Mouse (Mus musculus): Measurements from ENCODE around the gene Kremen1. TPM values are rescaled to one million over a fixed set of nuclear protein-coding genes. Genes with fewer than 3 reads are reported as not detected.
A peak's percentile ranks its signal among the peaks of the same experiment; 100 is the strongest.

The Kremen1 gene
- polyA plus RNA-seq, 1 experiment from 2014 or later: 26.7 TPM

GRCm38 (mm10) chr11:5272066-5272360, 10.7 kb upstream of the Kremen1 start:
- Histone ChIP-seq H3K4me3 (ENCODE audit: low read depth, low read length) (no peak overlapping the region), H3K4me2 (ENCODE audit: low read depth, low read length) (no peak overlapping the region), H3K9me3 (ENCODE audit: control insufficient read depth, low read length) (no peaks in the 10 kb centered on the region), H3K27me3 (replicated peaks; ENCODE audit: control insufficient read depth, insufficient read depth, low read length) (no peaks in the 10 kb centered on the region), H3K9ac (ENCODE audit: low read depth, low read length) (no peak overlapping the region), H3K4me1 (ENCODE audit: control insufficient read depth, insufficient read depth, low read length) (peaks cover 12% of the 10 kb centered on the region), H3K36me3 (ENCODE audit: control insufficient read depth, insufficient read depth, low read length) (no peaks in the 10 kb centered on the region), H3K27ac (replicated peaks; ENCODE audit: low read depth, low read length) (0 out of 2 replicates have a peak overlapping the region, but pooled peaks have one; percentile 12)
- WGBS: 47% methylated on average over 4 of the region's 4 CpGs
- ATAC-seq (ENCODE audit: low read depth) (no peak), DNase-seq (ENCODE audit: low spot score) (no peak)

- Histone ChIP-seq H3K27ac (replicated peaks; ENCODE audit: low read depth, low read length) (peak overlapping the region; percentile 12), H3K4me1 (ENCODE audit: control insufficient read depth, insufficient read depth, low read length) (peaks cover 12% of the 10 kb centered on the region), H3K9ac (ENCODE audit: low read depth, low read length) (no peak overlapping the region), H3K4me3 (ENCODE audit: low read depth, low read length) (no peak overlapping the region), H3K36me3 (ENCODE audit: control insufficient read depth, insufficient read depth, low read length) (no peaks in the 10 kb centered on the region), H3K9me3 (ENCODE audit: control insufficient read depth, low read length) (no peaks in the 10 kb centered on the region), H3K4me2 (ENCODE audit: low read depth, low read length) (no peak overlapping the region), H3K27me3 (replicated peaks; ENCODE audit: control insufficient read depth, insufficient read depth, low read length) (no peaks in the 10 kb centered on the region)
- WGBS: 23% methylated on average over 9 of the region's 9 CpGs
- ATAC-seq (ENCODE audit: low read depth) (peak; percentile 53; the same call in 1 of the 2 replicates), DNase-seq (ENCODE audit: low spot score) (peak; percentile 74)
These were observed 10.1 kb upstream of the Kremen1 start for GRCm38 (mm10) chr11:5271274-5272065.

GRCm38 (mm10) chr11:5269846-5270461, 8.6 kb upstream of the Kremen1 start:
- Histone ChIP-seq H3K27ac (replicated peaks; ENCODE audit: low read depth, low read length) (no peak overlapping the region), H3K4me2 (ENCODE audit: low read depth, low read length) (no peak overlapping the region), H3K9ac (ENCODE audit: low read depth, low read length) (no peak overlapping the region), H3K27me3 (replicated peaks; ENCODE audit: control insufficient read depth, insufficient read depth, low read length) (no peaks in the 10 kb centered on the region), H3K9me3 (ENCODE audit: control insufficient read depth, low read length) (no peaks in the 10 kb centered on the region), H3K4me1 (ENCODE audit: control insufficient read depth, insufficient read depth, low read length) (peaks cover 12% of the 10 kb centered on the region), H3K36me3 (ENCODE audit: control insufficient read depth, insufficient read depth, low read length) (no peaks in the 10 kb centered on the region), H3K4me3 (ENCODE audit: low read depth, low read length) (no peak overlapping the region)
- no peak for ATAC-seq (ENCODE audit: low read depth)
- 89% methylated on average over 8 of the region's 8 CpGs for WGBS
- no peak for DNase-seq (ENCODE audit: low spot score)

- ATAC-seq (ENCODE audit: low read depth) (no peak), DNase-seq (ENCODE audit: low spot score) (no peak)
- WGBS: 68% methylated on average over 8 of the region's 8 CpGs
- no peaks in the 10 kb centered on the region for H3K27me3 ChIP-seq (replicated peaks; ENCODE audit: control insufficient read depth, insufficient read depth, low read length)
- H3K27ac ChIP-seq (replicated peaks; ENCODE audit: low read depth, low read length): no peak overlapping the region
- no peak overlapping the region for H3K4me2 ChIP-seq (ENCODE audit: low read depth, low read length)
- H3K4me1 ChIP-seq (ENCODE audit: control insufficient read depth, insufficient read depth, low read length): no peaks in the 10 kb centered on the region; the same call in 1 of the 2 replicates
- H3K36me3 ChIP-seq (ENCODE audit: control insufficient read depth, insufficient read depth, low read length): no peaks in the 10 kb centered on the region
- no peak overlapping the region for H3K9ac ChIP-seq (ENCODE audit: low read depth, low read length)
- no peak overlapping the region for H3K4me3 ChIP-seq (ENCODE audit: low read depth, low read length)
- H3K9me3 ChIP-seq (ENCODE audit: control insufficient read depth, low read length): no peaks in the 10 kb centered on the region
These were observed 4.4 kb upstream of the Kremen1 start for GRCm38 (mm10) chr11:5265764-5266163.

- no peak for DNase-seq (ENCODE audit: low spot score)
- Histone ChIP-seq H3K27me3 (replicated peaks; ENCODE audit: control insufficient read depth, insufficient read depth, low read length) (no peaks in the 10 kb centered on the region), H3K4me2 (ENCODE audit: low read depth, low read length) (no peak overlapping the region), H3K36me3 (ENCODE audit: control insufficient read depth, insufficient read depth, low read length) (no peaks in the 10 kb centered on the region), H3K9me3 (ENCODE audit: control insufficient read depth, low read length) (no peaks in the 10 kb centered on the region), H3K27ac (replicated peaks; ENCODE audit: low read depth, low read length) (peak overlapping the region; percentile 63), H3K4me3 (ENCODE audit: low read depth, low read length) (no peak overlapping the region), H3K9ac (ENCODE audit: low read depth, low read length) (no peak overlapping the region), H3K4me1 (ENCODE audit: control insufficient read depth, insufficient read depth, low read length) (peaks cover 8% of the 10 kb centered on the region; the same call in 1 of the 2 replicates)
- peak; percentile 17; the same call in 1 of the 2 replicates for ATAC-seq (ENCODE audit: low read depth)
- WGBS: 42% methylated on average over 19 of the region's 26 CpGs
These were observed 1.8 kb upstream of the Kremen1 start for GRCm38 (mm10) chr11:5263078-5263730.

GRCm38 (mm10) chr11:5260942-5261459, 357 bp downstream of the Kremen1 start:
- Histone ChIP-seq H3K9ac (ENCODE audit: low read depth, low read length) (peak overlapping the region; percentile 88), H3K4me1 (ENCODE audit: control insufficient read depth, insufficient read depth, low read length) (peaks cover 17% of the 10 kb centered on the region), H3K27me3 (replicated peaks; ENCODE audit: control insufficient read depth, insufficient read depth, low read length) (no peaks in the 10 kb centered on the region), H3K4me3 (ENCODE audit: low read depth, low read length) (peak overlapping the region; percentile 76), H3K4me2 (ENCODE audit: low read depth, low read length) (peak overlapping the region; percentile 73), H3K9me3 (ENCODE audit: control insufficient read depth, low read length) (no peaks in the 10 kb centered on the region), H3K36me3 (ENCODE audit: control insufficient read depth, insufficient read depth, low read length) (no peaks in the 10 kb centered on the region), H3K27ac (replicated peaks; ENCODE audit: low read depth, low read length) (peak overlapping the region; percentile 85)
- WGBS: 1% methylated on average over 29 of the region's 42 CpGs
- ATAC-seq (ENCODE audit: low read depth): peak; percentile 41
- no peak for DNase-seq (ENCODE audit: low spot score)

- 38% methylated on average over 10 of the region's 10 CpGs for WGBS
- H3K4me1 ChIP-seq (ENCODE audit: control insufficient read depth, insufficient read depth, low read length): peaks cover 26% of the 10 kb centered on the region
- H3K4me2 ChIP-seq (ENCODE audit: low read depth, low read length): peak overlapping the region; percentile 73
- peak overlapping the region; percentile 88 for H3K9ac ChIP-seq (ENCODE audit: low read depth, low read length)
- H3K9me3 ChIP-seq (ENCODE audit: control insufficient read depth, low read length): no peaks in the 10 kb centered on the region
- no peaks in the 10 kb centered on the region for H3K27me3 ChIP-seq (replicated peaks; ENCODE audit: control insufficient read depth, insufficient read depth, low read length)
- no peak for ATAC-seq (ENCODE audit: low read depth)
- no peaks in the 10 kb centered on the region for H3K36me3 ChIP-seq (ENCODE audit: control insufficient read depth, insufficient read depth, low read length)
- DNase-seq (ENCODE audit: low spot score): no peak
- peak overlapping the region; percentile 13; the same call in 1 of the 2 replicates for H3K27ac ChIP-seq (replicated peaks; ENCODE audit: low read depth, low read length)
- H3K4me3 ChIP-seq (ENCODE audit: low read depth, low read length): peak overlapping the region; percentile 76
These were observed 1.3 kb downstream of the Kremen1 start for GRCm38 (mm10) chr11:5259944-5260598.

GRCm38 (mm10) chr11:5258036-5258435, 3.3 kb downstream of the Kremen1 start:
- H3K27ac ChIP-seq (replicated peaks; ENCODE audit: low read depth, low read length): no peak overlapping the region
- peaks cover 45% of the 10 kb centered on the region for H3K4me1 ChIP-seq (ENCODE audit: control insufficient read depth, insufficient read depth, low read length)
- ATAC-seq (ENCODE audit: low read depth): no peak
- H3K27me3 ChIP-seq (replicated peaks; ENCODE audit: control insufficient read depth, insufficient read depth, low read length): no peaks in the 10 kb centered on the region
- no peak overlapping the region for H3K4me3 ChIP-seq (ENCODE audit: low read depth, low read length)
- H3K36me3 ChIP-seq (ENCODE audit: control insufficient read depth, insufficient read depth, low read length): no peaks in the 10 kb centered on the region
- no peak overlapping the region for H3K4me2 ChIP-seq (ENCODE audit: low read depth, low read length)
- no peaks in the 10 kb centered on the region for H3K9me3 ChIP-seq (ENCODE audit: control insufficient read depth, low read length)
- H3K9ac ChIP-seq (ENCODE audit: low read depth, low read length): no peak overlapping the region
- 96% methylated on average over 6 of the region's 6 CpGs for WGBS
- no peak for DNase-seq (ENCODE audit: low spot score)

Measured in embryonic facial prominence, embryonic 14.5 days (tissue).